Mouse (Mus musculus): ENCODE data around the gene Eif2b5. TPM values are rescaled to one million over a fixed set of nuclear protein-coding genes. Genes with fewer than 3 reads are reported as not detected.
"Not testable (repeated sequence)": the region's sequence is repeated elsewhere in the genome, so short reads cannot be mapped to it uniquely, and the experiment has no call there.

Eif2b5 gene
- 76.0 and 85.1 TPM in 2 replicates for polyA plus RNA-seq (2015; fragmentation: Nextera tagmentation; extraction: Ambion mirVana)

DNA sequence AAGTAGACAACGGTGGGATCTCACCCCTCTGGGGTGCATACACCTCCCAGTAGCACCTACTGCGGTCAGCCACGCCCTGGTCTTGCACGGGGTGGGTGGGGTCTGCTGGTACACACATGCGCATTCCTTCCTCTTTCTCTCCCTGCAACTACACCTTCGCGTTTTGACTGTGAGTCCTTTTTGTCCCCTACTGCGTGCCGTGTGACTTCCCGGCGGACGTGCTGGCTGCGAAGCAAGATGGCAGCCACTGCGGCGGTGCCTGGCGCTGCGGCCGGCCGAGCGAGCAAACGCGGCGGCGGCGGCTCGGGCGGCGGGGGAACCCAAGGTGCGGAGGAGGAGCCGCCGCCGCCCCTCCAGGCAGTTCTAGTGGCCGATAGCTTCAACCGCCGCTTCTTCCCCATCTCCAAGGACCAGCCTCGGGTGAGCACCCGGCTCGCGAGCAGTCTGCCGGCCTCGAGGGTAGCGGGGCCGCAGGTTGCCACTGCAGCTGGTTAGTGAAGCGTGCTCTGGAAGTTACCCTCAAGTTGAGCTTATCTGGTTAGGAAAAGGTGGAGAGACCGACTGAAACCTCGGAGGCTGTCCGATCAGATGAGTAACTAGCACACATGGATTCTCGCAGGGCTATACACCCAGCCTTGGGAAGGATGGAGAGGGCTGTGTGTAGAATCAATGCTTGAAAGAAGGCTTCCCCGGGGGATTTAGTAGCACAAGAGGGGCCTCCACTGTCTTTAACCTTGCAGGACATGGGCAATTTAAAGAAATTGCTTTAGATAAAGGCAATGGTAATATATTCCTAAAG, at the start of gene Eif2b5:
Gene Eif2b5, plus strand, starts transcription at position 141 of the 799 bp plus-strand sequence.
- under 1% methylated on average over 49 of the region's 49 CpGs for WGBS
- Histone ChIP-seq H3K4me2 (ENCODE audit: low read length) (peak within 1 kb of the TSS; percentile 88), H3K9me3 (replicated peaks; ENCODE audit: low read length) (no peaks in the 10 kb centered on the region), H3K4me1 (replicated peaks; ENCODE audit: insufficient read depth, low read length) (peaks cover 6% of the 10 kb centered on the region), H3K4me3 (replicated peaks; ENCODE audit: low read depth, low read length) (peak within 1 kb of the TSS; percentile 94), H3K27me3 (ENCODE audit: insufficient read depth, low read length) (no peaks in the 10 kb centered on the region), H3K9ac (ENCODE audit: low read depth, low read length) (peak within 1 kb of the TSS; percentile 94), H3K36me3 (ENCODE audit: insufficient read depth, low read length) (peaks cover 28% of the 10 kb centered on the region), H3K27ac (peak within 1 kb of the TSS; percentile 83)
- DNase-seq (ENCODE audit: low spot score) (peak; percentile 97), ATAC-seq (replicated peaks; ENCODE audit: low FRiP score, low read depth) (peak; percentile 94)
- no peak; the same call in 1 of the 2 replicates for TF ChIP-seq CTCF (IDR thresholded peaks at IDR 0.05; ENCODE audit: low read depth)

DNA sequence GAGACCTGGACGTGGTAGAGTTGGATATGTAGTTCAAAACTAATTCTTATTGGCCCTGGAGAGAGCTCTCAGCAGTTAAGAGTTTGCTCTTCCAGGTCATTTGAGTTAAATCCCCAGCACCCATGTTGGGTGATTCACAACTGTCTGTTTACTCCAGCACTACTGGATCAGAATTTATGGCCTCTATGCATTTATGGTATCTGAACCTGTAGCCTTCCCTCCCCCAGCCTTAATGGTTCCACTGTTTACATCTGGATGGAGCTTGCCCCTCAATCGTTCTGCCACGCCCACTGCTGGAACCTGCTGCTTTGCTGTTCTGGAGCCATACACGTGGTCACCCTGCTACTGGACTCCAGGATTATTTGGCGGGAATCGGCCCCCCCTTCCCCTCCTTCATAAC, 46.8 kb upstream of the Eif2b5 start:
- ATAC-seq (replicated peaks; ENCODE audit: low FRiP score, low read depth), result no peak
- Histone ChIP-seq H3K4me3 (replicated peaks; ENCODE audit: low read depth, low read length) (no peak overlapping the region), H3K4me1 (replicated peaks; ENCODE audit: insufficient read depth, low read length) (no peaks in the 10 kb centered on the region), H3K9me3 (replicated peaks; ENCODE audit: low read length) (no peaks in the 10 kb centered on the region), H3K27me3 (ENCODE audit: insufficient read depth, low read length) (no peaks in the 10 kb centered on the region), H3K36me3 (ENCODE audit: insufficient read depth, low read length) (no peaks in the 10 kb centered on the region), H3K4me2 (ENCODE audit: low read length) (no peak overlapping the region), H3K9ac (ENCODE audit: low read depth, low read length) (no peak overlapping the region), H3K27ac (no peak overlapping the region)
- WGBS, result 62% methylated on average over 6 of the region's 6 CpGs
- DNase-seq (ENCODE audit: low spot score), result no peak
- no peak for TF ChIP-seq CTCF (IDR thresholded peaks at IDR 0.05; ENCODE audit: low read depth)

DNA sequence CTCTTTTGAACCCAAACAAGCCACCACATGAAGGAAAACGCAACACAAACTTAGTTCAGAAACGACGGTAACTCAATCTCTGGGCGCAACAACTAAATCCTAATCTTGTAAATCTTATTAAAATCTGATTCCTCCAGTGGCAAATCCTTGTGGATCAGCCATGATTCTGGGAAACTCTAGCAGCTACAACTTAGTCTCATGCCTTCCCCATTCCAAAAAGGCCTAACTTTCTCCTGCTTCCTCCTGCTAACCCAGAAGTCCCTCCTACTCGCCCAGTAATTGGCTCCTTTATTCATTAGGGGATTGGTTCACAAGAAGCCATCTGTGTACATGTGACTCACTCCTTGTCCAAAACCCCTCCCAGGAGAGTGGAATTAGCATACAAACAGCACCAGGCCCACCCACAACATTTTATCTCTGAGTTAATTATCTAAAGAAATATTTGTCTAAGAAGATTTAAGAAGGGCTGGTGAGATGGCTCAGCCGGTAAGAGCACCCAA, 44.4 kb upstream of the Eif2b5 start:
- TF ChIP-seq CTCF (IDR thresholded peaks at IDR 0.05; ENCODE audit: low read depth), result no peak
- 88% methylated on average over 6 of the region's 6 CpGs for WGBS
- DNase-seq (ENCODE audit: low spot score), result no peak

DNA sequence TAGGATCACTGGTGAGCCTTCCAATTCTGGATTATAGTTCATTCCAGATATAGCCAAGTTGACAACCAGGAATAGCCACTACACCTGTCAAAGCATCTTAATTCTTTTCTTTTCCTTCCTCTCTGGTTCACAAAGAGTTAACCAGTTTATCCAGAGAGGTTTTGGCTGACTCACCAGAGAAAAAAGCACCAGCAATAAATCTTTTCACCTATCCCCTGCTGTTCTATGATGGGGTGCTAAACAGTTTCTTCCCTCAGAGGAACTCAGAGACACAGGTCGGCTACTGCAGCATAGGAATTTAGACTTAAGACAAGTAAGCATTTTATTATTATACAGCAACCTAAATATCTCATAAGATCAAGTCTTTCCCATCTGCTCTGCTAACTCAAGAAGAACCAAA, 42.5 kb upstream of the Eif2b5 start:
- DNase-seq (ENCODE audit: low spot score), result peak; percentile 15
- no peak for TF ChIP-seq CTCF (IDR thresholded peaks at IDR 0.05; ENCODE audit: low read depth)
- no peak for ATAC-seq (replicated peaks; ENCODE audit: low FRiP score, low read depth)

More for the DNA sequence above, 44.4 kb upstream of the Eif2b5 start:
- H3K27ac ChIP-seq, result no peak overlapping the region
- H3K4me2 ChIP-seq (ENCODE audit: low read length), result no peak overlapping the region
- no peak for ATAC-seq (replicated peaks; ENCODE audit: low FRiP score, low read depth)
- no peak overlapping the region for H3K4me3 ChIP-seq (replicated peaks; ENCODE audit: low read depth, low read length)
- H3K4me1 ChIP-seq (replicated peaks; ENCODE audit: insufficient read depth, low read length), result no peaks in the 10 kb centered on the region
- H3K9ac ChIP-seq (ENCODE audit: low read depth, low read length), result no peak overlapping the region
- H3K27me3 ChIP-seq (ENCODE audit: insufficient read depth, low read length), result no peaks in the 10 kb centered on the region
- H3K36me3 ChIP-seq (ENCODE audit: insufficient read depth, low read length), result no peaks in the 10 kb centered on the region
- no peaks in the 10 kb centered on the region for H3K9me3 ChIP-seq (replicated peaks; ENCODE audit: low read length)

DNA sequence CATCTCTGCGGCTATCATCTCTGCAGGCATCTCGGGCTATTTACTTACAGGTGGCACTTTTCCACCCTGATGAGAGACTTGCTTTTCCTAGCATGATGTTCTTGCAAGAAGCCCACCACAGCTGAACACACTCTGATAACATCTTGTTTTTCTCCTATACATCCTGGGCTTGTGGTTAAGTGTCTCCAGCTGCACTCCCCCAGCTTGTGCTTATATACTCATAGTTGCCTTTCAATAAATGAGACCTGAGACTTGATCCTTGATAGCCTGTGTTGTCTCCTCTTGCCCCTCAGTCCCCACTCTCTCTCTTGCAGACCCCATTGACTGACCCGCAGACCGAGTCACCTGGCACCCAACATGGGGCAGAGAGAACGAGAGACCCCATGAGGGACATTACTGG, 39.9 kb upstream of the Eif2b5 start:
- not testable (repeated sequence) for H3K4me3 ChIP-seq (replicated peaks; ENCODE audit: low read depth, low read length); H3K4me2 ChIP-seq (ENCODE audit: low read length); DNase-seq (ENCODE audit: low spot score); ATAC-seq (replicated peaks; ENCODE audit: low FRiP score, low read depth); H3K36me3 ChIP-seq (ENCODE audit: insufficient read depth, low read length); H3K9me3 ChIP-seq (replicated peaks; ENCODE audit: low read length); H3K27ac ChIP-seq; H3K4me1 ChIP-seq (replicated peaks; ENCODE audit: insufficient read depth, low read length); H3K9ac ChIP-seq (ENCODE audit: low read depth, low read length); H3K27me3 ChIP-seq (ENCODE audit: insufficient read depth, low read length)
- 93% methylated on average over 5 of the region's 5 CpGs for WGBS

More for the DNA sequence above, 42.5 kb upstream of the Eif2b5 start:
- H3K9me3 ChIP-seq (replicated peaks; ENCODE audit: low read length), result no peaks in the 10 kb centered on the region
- H3K4me2 ChIP-seq (ENCODE audit: low read length), result no peak overlapping the region
- no peak overlapping the region for H3K4me3 ChIP-seq (replicated peaks; ENCODE audit: low read depth, low read length)
- no peaks in the 10 kb centered on the region for H3K4me1 ChIP-seq (replicated peaks; ENCODE audit: insufficient read depth, low read length)
- no peaks in the 10 kb centered on the region for H3K36me3 ChIP-seq (ENCODE audit: insufficient read depth, low read length)
- H3K27me3 ChIP-seq (ENCODE audit: insufficient read depth, low read length), result no peaks in the 10 kb centered on the region
- no peak overlapping the region for H3K27ac ChIP-seq
- WGBS, result 0% methylated on average over 1 of the region's 1 CpGs
- H3K9ac ChIP-seq (ENCODE audit: low read depth, low read length), result no peak overlapping the region

DNA sequence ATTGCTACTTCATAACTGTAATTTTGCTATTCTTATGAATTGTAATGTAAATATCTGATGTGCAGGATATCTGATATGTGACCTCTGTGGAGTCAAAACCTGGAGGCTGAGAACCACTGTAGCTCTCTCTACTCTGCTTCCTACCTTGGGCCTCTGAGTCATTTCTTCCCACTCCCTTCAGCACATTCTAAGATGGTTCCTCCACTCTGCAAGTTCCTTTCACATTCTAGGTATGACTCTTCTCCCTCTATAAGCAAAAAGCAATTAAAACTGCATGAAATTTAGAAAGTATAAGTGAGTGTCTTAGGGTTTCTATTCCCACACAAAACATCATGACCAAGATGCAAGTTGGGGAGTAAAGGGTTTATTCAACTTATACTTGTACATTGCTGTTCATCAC, 33.9 kb upstream of the Eif2b5 start:
- no peak overlapping the region for H3K4me3 ChIP-seq (replicated peaks; ENCODE audit: low read depth, low read length)
- no peak for TF ChIP-seq CTCF (IDR thresholded peaks at IDR 0.05; ENCODE audit: low read depth)
- no peaks in the 10 kb centered on the region for H3K36me3 ChIP-seq (ENCODE audit: insufficient read depth, low read length)
- H3K4me1 ChIP-seq (replicated peaks; ENCODE audit: insufficient read depth, low read length), result no peaks in the 10 kb centered on the region
- no peak overlapping the region for H3K4me2 ChIP-seq (ENCODE audit: low read length)
- ATAC-seq (replicated peaks; ENCODE audit: low FRiP score, low read depth), result no peak
- no peaks in the 10 kb centered on the region for H3K27me3 ChIP-seq (ENCODE audit: insufficient read depth, low read length)
- DNase-seq (ENCODE audit: low spot score), result no peak
- H3K27ac ChIP-seq, result no peak overlapping the region
- no peaks in the 10 kb centered on the region for H3K9me3 ChIP-seq (replicated peaks; ENCODE audit: low read length)
- H3K9ac ChIP-seq (ENCODE audit: low read depth, low read length), result no peak overlapping the region
